Mouse (Mus musculus) Muller cell, postnatal 12 days (primary cell): Measurements from ENCODE around the gene Cdc5l.
"Not testable (repeated sequence)": the region's sequence is repeated elsewhere in the genome, so short reads cannot be mapped to it uniquely, and the experiment has no call there.

ENCODE experiments used
- DNase-seq: peaks from one replicate; pipeline ENCODE4 v3.0.0-alpha.2; 2015; ENCODE audit errors: inconsistent ontology term

Gene Cdc5l

GRCm38 (mm10) chr17:45433419-45434261 is at the start of gene Cdc5l:
Gene Cdc5l, minus strand, starts transcription at chr17:45433737.
- DNase-seq: peak; percentile 98

GRCm38 (mm10) chr17:45480429-45480828 is 46.9 kb upstream of the Cdc5l start:
- no peak for DNase-seq

- DNase-seq: peak; percentile 53
These were observed 44.8 kb upstream of the Cdc5l start for GRCm38 (mm10) chr17:45478234-45478825.

DNA sequence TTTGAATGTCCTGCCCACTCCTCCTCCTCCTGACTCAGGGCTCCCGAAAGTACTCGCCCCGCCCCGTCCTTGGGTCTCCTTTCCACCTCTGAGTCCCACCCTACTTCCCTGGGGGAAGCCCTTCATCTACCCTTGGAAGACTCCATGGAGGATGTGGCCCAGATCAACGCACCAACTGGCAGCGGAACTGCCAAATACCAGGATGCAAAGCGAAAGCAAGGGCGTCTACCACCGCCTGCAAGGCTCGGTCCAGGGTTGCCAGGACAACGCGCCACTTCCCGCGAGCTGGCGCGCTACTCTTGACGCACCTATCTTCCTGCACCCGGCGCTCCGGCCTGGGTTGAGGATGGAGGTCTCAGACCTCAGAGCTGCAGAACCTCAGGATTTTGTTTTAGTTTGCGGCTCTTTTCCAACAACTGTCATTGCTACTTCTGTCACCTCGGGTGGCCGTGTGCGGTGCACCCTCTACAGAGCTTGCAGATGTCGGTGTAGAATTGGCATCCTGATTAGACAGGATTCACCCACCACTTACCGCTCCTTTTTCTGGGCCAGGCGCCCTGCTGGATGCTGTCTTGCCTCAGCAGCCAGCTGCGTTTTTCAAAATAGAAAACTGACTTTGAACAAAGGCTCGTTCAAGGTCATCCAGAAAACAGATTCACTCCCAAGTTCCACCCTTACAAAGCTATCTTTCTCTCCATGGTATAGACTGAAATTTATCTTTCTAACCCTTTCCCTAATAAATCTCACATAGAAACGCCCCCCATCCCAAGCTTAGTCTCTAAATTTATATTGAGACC is 41.3 kb upstream of the Cdc5l start, which contains the start of gene Spats1:
Gene Spats1 (minus strand): TSS at position 747 of the 797 bp plus-strand sequence.
- peak; percentile 69 for DNase-seq

DNA sequence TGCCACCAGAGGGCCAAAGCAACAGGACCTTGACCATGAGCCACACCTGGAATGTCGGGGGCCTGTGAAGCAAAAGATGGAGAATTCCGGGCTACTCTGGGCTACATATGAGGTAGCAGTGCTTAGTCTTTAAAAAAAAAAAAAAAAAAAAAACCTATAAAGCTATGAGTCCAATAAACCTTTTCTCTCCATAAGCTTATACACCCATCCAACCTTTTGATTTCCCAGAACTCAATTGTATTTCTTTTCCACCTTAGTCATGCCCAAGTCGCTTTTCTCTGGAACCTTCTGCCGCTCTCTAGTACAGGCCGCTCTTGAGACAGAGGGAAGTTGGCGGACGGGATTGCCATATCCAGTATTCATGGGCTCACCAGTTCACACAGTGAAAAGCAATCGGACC is 40.6 kb upstream of the Cdc5l start:
- no peak for DNase-seq

- no peak for DNase-seq
These were observed 40.1 kb upstream of the Cdc5l start for GRCm38 (mm10) chr17:45473667-45474066.

- DNase-seq: no peak
These were observed 37.2 kb upstream of the Cdc5l start for GRCm38 (mm10) chr17:45470726-45471125.

DNA sequence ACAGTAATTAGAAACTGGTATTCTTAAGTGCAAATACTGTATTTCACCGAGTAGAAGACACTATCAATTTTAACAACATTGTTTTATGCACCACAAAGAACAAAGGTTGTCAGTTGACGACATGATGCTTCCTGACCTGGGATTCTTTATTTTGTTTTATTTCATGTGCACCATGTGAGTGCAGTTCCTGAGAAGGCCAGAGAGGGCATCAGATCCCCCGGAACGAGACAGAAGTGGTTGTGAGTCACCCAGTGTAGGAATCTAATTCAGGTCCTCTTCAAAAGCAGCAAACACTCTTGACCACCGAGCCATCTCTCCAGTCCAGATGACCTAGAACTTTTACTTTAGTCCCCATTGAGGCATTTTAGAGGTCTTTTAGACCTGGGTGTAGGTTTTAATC is 34.8 kb upstream of the Cdc5l start:
- DNase-seq: no peak

GRCm38 (mm10) chr17:45466701-45467100 is 33.2 kb upstream of the Cdc5l start:
- no peak for DNase-seq

- DNase-seq: no peak
These were observed 30.7 kb upstream of the Cdc5l start for GRCm38 (mm10) chr17:45464255-45464654.

- DNase-seq: no peak
These were observed 29.0 kb upstream of the Cdc5l start for GRCm38 (mm10) chr17:45462506-45462905.

DNA sequence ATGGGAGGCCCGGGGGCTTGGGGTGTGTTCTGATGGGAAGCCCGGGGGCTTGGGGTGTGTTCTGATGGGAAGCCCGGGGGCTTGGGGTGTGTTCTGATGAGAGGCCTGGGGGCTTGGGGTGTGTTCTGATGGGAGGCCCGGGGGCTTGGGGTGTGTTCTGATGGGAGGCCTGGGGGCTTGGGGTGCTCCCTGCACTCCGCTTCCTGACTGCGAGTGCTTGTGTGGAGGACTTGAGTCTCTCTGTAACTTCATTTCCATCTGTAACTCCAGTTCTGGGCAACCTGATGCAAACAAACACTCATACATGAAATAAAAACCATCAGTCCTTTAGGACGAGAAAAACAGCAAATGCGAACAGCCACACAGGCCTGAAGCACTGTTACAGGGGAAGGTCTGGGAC is 25.5 kb upstream of the Cdc5l start:
- no peak for DNase-seq

- no peak for DNase-seq
These were observed 25.0 kb upstream of the Cdc5l start for GRCm38 (mm10) chr17:45458516-45458915.

DNA sequence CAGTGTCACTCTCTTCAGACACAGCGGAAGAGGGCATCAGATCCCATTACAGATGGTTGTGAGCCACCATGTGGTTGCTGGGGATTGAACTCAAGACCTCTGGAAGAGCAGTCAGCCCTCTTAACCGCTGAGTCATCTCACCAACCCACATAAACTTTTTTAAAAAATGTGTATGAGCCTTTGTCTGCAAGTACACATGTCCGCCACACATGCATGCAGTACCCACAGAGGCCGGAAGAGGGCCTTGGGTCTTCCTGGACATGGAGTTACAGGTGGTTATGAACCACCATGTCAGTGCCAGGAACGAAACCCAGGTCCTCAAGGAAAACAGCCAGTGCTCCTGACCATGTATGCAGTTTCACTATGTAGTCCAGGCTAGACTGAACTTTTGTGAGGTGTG is 23.9 kb upstream of the Cdc5l start:
- no peak for DNase-seq

- no peak for DNase-seq
These were observed 23.0 kb upstream of the Cdc5l start for GRCm38 (mm10) chr17:45456260-45457152.

DNA sequence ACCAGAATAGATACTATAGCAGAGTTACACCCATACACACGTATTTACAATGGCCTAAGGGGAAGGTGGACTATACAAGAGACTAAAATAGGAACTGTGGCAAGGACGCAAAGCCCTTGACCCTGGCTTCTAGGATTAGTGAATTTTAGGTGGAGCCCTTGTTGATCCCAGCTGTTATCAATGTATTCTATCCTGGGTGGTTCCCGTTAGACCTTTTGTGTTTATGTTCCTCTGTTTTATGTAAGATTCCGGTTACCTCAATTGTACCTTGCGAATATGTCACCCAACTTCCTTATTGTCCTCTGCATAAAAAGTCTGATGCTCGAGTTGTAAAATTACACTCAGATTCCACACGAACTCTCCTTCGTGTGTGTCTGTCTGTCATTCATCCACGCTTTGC is 22.2 kb upstream of the Cdc5l start:
- not testable (repeated sequence) for DNase-seq

DNA sequence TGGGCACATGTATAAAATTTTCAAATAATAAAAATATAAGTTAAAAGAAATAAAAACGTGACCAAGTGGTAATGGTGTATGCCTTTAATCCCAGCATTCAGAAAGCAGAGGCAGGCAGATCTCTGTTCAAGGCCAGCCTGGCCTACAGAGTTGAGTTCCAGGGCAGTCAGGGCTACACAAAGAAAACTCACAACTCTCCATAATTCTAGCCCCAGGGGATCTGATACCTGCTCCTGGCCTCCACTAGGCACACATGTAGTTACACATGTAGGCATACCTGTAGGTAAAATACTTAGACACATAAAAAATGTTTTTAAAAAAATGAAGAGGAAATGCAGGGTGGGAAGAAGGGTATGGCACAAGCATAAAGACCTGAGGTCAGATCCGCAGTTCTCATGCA is 21.3 kb upstream of the Cdc5l start:
- DNase-seq: no peak

DNA sequence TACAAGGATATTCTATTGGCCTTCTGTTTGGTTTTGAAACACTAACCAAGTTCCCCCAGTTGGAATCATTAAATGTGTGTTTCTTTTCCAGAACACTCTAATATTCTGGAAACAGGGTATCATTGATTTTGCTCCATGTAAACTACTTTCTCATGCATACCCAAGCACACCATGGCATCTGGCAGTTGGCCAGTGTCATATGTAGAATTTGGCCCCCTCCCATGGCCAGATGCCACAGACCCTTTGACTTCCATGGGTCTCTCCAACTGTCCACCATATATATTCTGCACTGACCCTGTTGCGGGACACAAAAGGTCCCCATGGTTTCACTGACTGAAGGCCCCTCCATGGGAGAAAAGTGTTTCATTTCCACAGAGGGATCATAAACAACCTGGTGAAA is 18.7 kb upstream of the Cdc5l start:
- DNase-seq: no peak

GRCm38 (mm10) chr17:45450153-45450552 is 16.6 kb upstream of the Cdc5l start:
- DNase-seq: no peak

- DNase-seq: no peak
These were observed 16.0 kb upstream of the Cdc5l start for GRCm38 (mm10) chr17:45449586-45449985.

DNA sequence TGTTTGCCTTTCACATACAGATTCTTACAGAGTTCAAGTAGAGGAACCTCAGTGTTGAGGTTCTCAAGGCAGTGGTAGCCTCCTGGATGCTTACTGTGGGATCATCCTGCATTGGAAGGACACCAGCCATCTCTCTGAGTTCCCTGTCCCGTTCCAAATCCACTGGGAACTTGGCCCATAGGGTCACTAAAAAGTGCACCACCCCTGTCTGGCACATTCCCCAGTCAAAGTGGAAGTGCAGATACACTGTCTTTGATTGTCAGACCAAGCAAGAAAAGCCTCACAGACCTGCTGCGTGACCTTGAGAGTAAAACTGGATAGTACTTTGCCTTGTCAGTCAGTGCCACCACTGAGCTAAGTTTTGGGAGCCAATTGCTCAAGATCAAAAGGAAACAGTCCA is 13.5 kb upstream of the Cdc5l start:
- no peak for DNase-seq
